Mouse (Mus musculus) kidney, postnatal 0 days (tissue): ENCODE results near the gene Krt78. TPM values are rescaled to one million over a fixed set of nuclear protein-coding genes. Genes with fewer than 3 reads are reported as not detected.
A peak's percentile ranks its signal among the peaks of the same experiment; 100 is the strongest.

Experiments used
- ATAC-seq: fragments of 200-750 bp; cut with Nextera tagmentation; replicated peaks from 2 replicates; pipeline ENCODE4 v1.8.0; 2017; ENCODE audit warnings: low read depth, moderate number of reproducible peaks, moderate TSS enrichment, moderate library complexity; ENCODE audit not compliant: low FRiP score
- DNase-seq: peaks from one replicate; pipeline ENCODE4 v3.0.0-alpha.2; 2016; ENCODE audit warnings: low spot score
- H3K27ac ChIP-seq: fragments of 300-500 bp; sonication (generic); 2 replicates; pipeline ENCODE4 v1.5.1; 2014; ENCODE audit warnings: mild to moderate bottlenecking
- H3K27me3 ChIP-seq: fragments of 300-500 bp; sonication (generic); 2 replicates; pipeline ENCODE4 v1.6.1; 2014; ENCODE audit warnings: low read length, mixed read lengths; ENCODE audit not compliant: insufficient read depth
- H3K36me3 ChIP-seq: fragments of 300-500 bp; sonication (generic); 2 replicates; pipeline ENCODE4 v1.6.1; 2014; ENCODE audit warnings: low read length, mixed read lengths; ENCODE audit not compliant: insufficient read depth
- H3K4me1 ChIP-seq: fragments of 300-500 bp; sonication (generic); replicated peaks from 2 replicates; pipeline ENCODE4 v1.6.1; 2014; ENCODE audit warnings: antibody characterized with exemption, low read length, mixed read lengths; ENCODE audit not compliant: insufficient read depth
- H3K4me2 ChIP-seq: fragments of 300-500 bp; sonication (generic); 2 replicates; pipeline ENCODE4 v1.6.1; 2014; ENCODE audit warnings: mild to moderate bottlenecking, low read length, moderate library complexity, mixed read lengths
- H3K4me3 ChIP-seq: fragments of 300-500 bp; sonication (generic); replicated peaks from 2 replicates; pipeline ENCODE4 v1.5.1; 2014; ENCODE audit warnings: low read depth, low read length
- H3K9ac ChIP-seq: fragments of 300-500 bp; sonication (generic); 2 replicates; pipeline ENCODE4 v1.6.1; 2014; ENCODE audit warnings: low read depth, low read length
- H3K9me3 ChIP-seq: fragments of 300-500 bp; sonication (generic); replicated peaks from 2 replicates; pipeline ENCODE4 v1.6.1; 2016; ENCODE audit warnings: low read length, inconsistent platforms, mixed read lengths
- CTCF ChIP-seq: IDR thresholded peaks from 2 replicates; pipeline ENCODE4 v1.5.1; 2016; ENCODE audit warnings: antibody characterized with exemption, low read depth, mild to moderate bottlenecking, moderate library complexity
- WGBS: fragments of 180-500 bp; shearing (Covaris S2); extraction: QIAGEN DNeasy Blood & Tissue Kit; methylation state at CpG from one replicate; pipeline ENCODE4 v1.1.7; 2014; 5-methylcytosine and 5-hydroxymethylcytosine counted together
- polyA plus RNA-seq: library from polyadenylated mRNA; unstranded; fragments of >200 nt; fragmentation: Nextera tagmentation; extraction: Ambion mirVana; gene quantifications from 2 replicates; pipeline ENCODE4 v1.2.1, GENCODE M21; 2015

The Krt78 gene
- polyA plus RNA-seq, 1 experiment from 2014 or later = 0.07 TPM

DNA sequence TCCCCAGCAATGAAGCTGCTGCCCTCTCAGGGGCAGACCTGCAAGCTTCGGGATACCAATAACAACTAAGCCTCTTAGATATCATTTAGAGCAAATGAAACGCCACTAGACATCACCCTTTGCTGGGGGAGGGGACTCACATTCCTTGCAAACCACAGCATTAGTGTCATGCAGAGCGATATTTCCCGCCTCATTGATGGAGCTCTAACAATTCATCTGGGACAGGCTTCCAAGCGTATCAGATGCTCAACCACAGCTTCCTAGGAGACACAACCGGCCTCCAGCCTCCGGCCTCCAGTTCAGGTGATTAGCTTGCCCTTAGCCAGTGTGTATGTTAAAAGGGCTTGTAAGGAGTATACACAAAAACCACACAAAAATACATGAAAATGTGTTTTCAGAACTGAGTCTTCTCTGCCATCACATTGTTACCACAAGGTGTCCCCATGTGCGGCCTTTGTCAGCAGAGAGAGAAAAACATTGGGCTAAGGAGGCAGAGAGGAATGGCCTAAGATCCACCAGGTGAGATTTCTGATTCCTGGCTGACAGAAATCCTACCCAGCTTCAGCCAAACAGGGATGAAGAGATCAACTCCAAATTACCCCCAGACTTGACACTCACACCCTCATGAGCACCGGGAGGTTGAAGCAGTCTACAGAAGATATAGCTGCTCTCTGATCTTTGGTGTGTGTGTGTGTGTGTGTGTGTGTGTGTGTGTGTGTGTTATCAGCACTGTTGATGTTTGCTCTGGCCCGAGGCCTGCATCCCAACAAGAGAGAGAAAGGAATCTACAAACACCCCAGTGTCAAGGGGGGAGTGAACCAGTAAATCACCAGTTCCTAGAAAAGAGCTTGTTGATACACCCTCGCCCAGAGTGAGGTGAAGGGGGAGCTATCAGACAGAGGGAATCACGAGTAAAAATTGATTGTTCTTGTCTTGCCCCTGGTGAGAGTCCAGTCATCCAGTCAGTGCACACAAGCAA is 51.6 kb downstream of the Krt78 start:
- ATAC-seq (no peak), DNase-seq (peak; percentile 47)
- H3K36me3 ChIP-seq = no peaks in the 10 kb centered on the region
- no peak overlapping the region for H3K4me2 ChIP-seq
- H3K9me3 ChIP-seq = no peaks in the 10 kb centered on the region
- no peaks in the 10 kb centered on the region for H3K27me3 ChIP-seq
- H3K4me3 ChIP-seq = no peak overlapping the region
- no peak overlapping the region for H3K27ac ChIP-seq
- TF ChIP-seq CTCF = peak; percentile 62; the same call in 1 of the 2 replicates
- WGBS = 40% methylated on average over 12 of the region's 12 CpGs
- no peak overlapping the region for H3K9ac ChIP-seq
- H3K4me1 ChIP-seq = no peaks in the 10 kb centered on the region

Other genes starting within 250 kb of the Krt78 start
- gene Krt5, start 241.4 kb downstream of the Krt78 start, polyA plus RNA-seq = 0.77 and 3.0 TPM in 2 replicates
- gene Krt71, start 211.2 kb downstream of the Krt78 start, polyA plus RNA-seq = not detected in 2 replicates
- not detected in 2 replicates for gene Krt72, start 167.8 kb downstream of the Krt78 start, polyA plus RNA-seq
- gene Krt73, start 151.9 kb downstream of the Krt78 start, polyA plus RNA-seq = not detected in 2 replicates
- not detected in 2 replicates for gene Krt2, start 136.1 kb downstream of the Krt78 start, polyA plus RNA-seq
- 0.59 and 1.1 TPM in 2 replicates for gene Krt1, start 103.5 kb downstream of the Krt78 start, polyA plus RNA-seq
- gene Krt77, start 84.6 kb downstream of the Krt78 start, polyA plus RNA-seq = not detected in 2 replicates
- not detected in 2 replicates for gene Krt76, start 61.4 kb downstream of the Krt78 start, polyA plus RNA-seq
- 0.46 and 0.93 TPM in 2 replicates for gene Krt4, start 29.6 kb downstream of the Krt78 start, polyA plus RNA-seq
- gene Krt79, start 14.0 kb downstream of the Krt78 start, polyA plus RNA-seq = 0.08 and 0.29 TPM in 2 replicates
- gene Krt8, start 50.2 kb upstream of the Krt78 start, polyA plus RNA-seq = 305 and 333 TPM in 2 replicates
- gene Krt18, start 73.9 kb upstream of the Krt78 start, polyA plus RNA-seq = 252 and 256 TPM in 2 replicates
- gene Eif4b, start 119.5 kb upstream of the Krt78 start, polyA plus RNA-seq = 96.1 and 102 TPM in 2 replicates
- 34.4 and 35.8 TPM in 2 replicates for gene Tns2, start 146.1 kb upstream of the Krt78 start, polyA plus RNA-seq
- gene Spryd3, start 181.9 kb upstream of the Krt78 start, polyA plus RNA-seq = 14.3 and 16.6 TPM in 2 replicates
- 20.5 and 28.3 TPM in 2 replicates for gene Igfbp6, start 190.1 kb upstream of the Krt78 start, polyA plus RNA-seq
- 0.28 and 0.34 TPM in 2 replicates for gene Soat2, start 196.2 kb upstream of the Krt78 start, polyA plus RNA-seq
- 45.4 and 49.0 TPM in 2 replicates for gene Zfp740, start 249.0 kb upstream of the Krt78 start, polyA plus RNA-seq